Mouse (Mus musculus) splenic B cell, adult 2 months (primary cell): ENCODE measurements around the gene Ankrd9.

Experiments used
- DNase-seq: peaks from one replicate; pipeline ENCODE4 v3.0.0-alpha.2; 2011; ENCODE audit warnings: low read depth, low spot score
- H3K27me3 ChIP-seq: 2 replicates; pipeline ENCODE4 v1.6.1; 2012; ENCODE audit warnings: mild to moderate bottlenecking, low read length, moderate library complexity, mixed read lengths; ENCODE audit not compliant: control insufficient read depth, poor library complexity, insufficient read depth, severe bottlenecking
- H3K36me3 ChIP-seq: 2 replicates; pipeline ENCODE4 v1.6.1; 2012; ENCODE audit warnings: mild to moderate bottlenecking, low read length, moderate library complexity, mixed read lengths; ENCODE audit not compliant: control insufficient read depth, poor library complexity, insufficient read depth, severe bottlenecking

The Ankrd9 gene

DNA sequence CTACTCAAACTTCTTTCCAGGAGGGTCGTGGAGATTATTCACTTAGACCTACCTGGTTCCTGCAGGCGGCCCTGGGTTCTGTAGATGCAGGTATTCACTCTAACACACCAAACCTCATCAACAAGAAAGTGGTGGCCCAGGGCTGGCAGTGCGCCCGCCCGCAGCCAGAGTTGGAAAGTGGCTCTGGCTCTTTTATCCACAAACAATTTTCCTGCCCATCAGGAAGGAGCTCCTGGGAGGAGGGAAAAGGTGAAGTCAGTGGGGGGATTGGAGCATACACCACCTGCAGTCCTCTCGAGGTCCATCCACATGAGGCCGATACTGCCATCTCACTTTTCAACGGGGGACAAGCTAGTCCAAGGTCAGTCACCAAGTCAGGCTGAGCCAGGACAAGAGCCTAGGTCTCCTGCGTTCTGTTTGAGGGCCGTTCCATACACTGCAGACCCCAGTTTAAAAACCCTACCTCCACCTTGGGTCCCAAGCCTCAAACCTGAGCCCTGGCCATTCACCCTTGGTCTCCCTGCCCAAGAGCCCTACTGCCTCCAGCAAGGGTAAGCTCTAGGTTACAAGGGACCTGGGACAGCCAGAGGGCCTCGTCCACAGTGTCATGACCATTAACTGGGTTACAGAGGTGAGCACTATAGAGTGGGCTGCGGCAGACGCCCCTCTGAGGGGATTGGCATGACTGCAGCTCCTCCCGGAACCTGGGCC lies 789 bp downstream of the Ankrd9 start:
- no peaks in the 10 kb centered on the region for H3K27me3 ChIP-seq
- no peaks in the 10 kb centered on the region; the same call in 1 of the 2 replicates for H3K36me3 ChIP-seq
- DNase-seq, result peak; percentile 17

DNA sequence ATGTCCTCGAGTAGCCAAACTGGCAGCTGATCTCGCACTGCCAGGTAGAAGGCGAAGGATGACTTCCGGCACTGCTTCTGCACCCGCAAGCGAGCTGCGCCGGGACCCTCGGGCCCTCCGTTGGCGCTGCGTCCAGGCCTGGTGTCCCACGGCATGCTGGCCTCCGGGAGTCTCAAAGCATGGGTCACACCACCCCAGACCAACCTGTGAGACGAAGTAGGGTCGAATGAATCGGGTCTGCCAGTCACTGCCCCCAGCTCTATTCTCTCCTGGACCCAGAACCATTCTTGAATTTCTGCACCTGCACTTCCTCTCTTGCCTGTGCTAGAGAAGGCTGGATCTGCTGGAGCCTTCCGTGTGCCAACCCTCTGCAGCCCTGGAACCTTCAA lies 1.5 kb downstream of the Ankrd9 start:
- H3K36me3 ChIP-seq, result no peaks in the 10 kb centered on the region; the same call in 1 of the 2 replicates
- DNase-seq, result no peak
- no peaks in the 10 kb centered on the region for H3K27me3 ChIP-seq

DNA sequence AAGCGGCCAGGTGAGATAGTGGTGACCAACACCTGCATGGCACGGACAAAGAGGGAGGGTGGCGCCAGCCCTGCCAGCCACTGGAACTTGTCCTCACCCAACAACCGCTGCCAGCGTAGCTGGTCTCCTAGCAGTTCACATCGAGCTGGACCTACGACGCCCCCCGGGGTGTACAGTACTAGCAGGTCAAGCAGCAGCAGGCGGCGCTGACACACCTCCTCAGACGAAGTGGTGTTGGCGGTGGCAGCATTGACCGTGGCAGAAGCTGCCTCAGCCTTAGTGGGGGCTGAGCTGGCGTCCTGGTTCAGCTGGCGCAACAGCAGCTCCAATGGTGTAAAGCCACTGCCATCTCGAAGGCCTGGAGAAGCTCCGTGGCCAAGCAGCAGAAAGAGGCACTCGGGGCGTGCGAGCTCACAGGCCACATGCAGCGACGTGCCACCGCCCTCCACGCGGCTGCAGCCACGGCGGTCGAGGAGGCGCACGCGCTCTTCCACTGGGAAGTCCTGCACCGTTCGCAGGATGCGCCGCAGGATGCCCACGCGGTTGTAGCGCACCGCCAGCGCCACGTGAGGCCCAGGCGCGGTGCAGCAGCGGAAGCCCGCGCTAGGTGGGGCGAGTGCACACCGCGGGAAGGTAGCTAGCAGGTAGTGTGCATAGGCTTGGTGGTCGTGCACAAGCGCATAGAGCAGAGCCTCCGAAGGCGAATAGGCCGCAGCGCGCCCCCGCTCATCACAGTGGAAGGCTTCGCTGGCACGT lies 2.1 kb downstream of the Ankrd9 start:
- Histone ChIP-seq H3K27me3 (no peaks in the 10 kb centered on the region), H3K36me3 (no peaks in the 10 kb centered on the region; the same call in 1 of the 2 replicates)
- DNase-seq, result no peak

DNA sequence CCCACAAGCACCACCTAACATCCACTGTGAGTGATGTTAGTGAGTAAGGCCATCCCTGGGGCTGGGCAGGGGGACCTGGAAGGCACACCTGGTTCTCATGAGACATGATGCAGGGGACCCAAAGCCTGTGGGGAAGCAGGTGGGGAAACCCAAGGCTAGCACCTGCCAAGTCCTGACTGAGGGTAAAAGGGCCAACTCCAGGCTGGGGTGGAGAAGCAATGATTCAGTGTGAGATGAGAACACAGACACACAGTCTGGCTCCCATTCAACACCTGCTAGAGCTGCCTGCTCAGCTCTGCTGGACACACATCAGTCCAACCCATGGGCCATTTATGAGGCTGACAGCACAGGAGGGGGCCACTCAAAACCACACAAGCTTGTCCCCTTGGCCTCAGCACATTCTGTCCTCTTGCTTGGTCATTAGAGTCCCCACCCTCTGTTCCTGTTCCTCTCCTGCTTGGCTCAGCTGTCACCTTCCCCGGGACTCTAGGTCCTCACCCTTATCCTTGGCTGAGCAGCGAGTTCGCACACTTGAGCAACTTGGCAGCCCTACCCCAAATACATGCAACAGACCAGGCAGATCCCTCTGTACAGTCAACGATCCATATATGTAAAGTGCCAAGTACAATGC lies 2.9 kb downstream of the Ankrd9 start:
- Histone ChIP-seq H3K27me3 (no peaks in the 10 kb centered on the region), H3K36me3 (no peaks in the 10 kb centered on the region; the same call in 1 of the 2 replicates)
- DNase-seq, result no peak

DNA sequence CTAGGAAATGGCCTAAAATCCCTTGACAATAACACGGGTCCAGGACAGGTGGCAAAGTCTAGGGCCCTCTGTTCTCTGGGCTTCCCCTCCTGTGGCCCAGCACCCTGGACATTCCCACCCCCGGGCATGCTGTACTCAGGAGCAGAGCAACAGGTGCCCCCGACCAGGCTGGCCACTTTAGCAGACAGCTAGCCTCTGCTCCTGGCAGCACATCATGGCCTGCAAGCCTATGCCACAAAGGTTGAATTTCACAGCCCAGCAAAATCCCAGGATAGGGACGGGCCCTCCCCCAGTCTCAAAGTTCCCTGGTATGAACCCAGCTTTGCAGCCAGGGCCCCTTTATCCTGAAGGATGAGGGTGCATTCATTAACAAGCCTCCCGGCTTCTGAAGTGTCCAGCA lies 3.5 kb downstream of the Ankrd9 start:
- Histone ChIP-seq H3K36me3 (no peaks in the 10 kb centered on the region; the same call in 1 of the 2 replicates), H3K27me3 (no peaks in the 10 kb centered on the region)
- DNase-seq, result no peak

DNA sequence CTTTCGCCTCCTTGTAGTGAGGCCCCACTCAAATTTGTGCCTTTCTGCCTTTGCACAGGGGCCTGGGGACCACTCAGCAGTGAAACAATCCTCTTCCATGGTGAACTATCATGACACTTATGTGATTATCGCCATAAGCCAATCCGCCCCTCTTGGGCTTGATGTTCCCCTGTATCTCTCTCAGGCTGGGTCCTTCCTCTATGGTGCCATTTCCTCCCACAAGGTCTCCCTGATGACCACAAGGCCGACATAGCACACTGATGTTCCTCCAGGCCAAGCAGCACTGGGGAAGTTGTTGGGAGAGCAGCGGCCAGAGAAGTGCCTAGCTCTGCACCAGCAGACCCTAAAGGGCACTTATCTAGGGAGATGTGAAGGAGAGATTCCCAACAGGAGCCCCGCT lies 4.1 kb downstream of the Ankrd9 start:
- Histone ChIP-seq H3K27me3 (no peaks in the 10 kb centered on the region), H3K36me3 (no peaks in the 10 kb centered on the region; the same call in 1 of the 2 replicates)
- no peak for DNase-seq

DNA sequence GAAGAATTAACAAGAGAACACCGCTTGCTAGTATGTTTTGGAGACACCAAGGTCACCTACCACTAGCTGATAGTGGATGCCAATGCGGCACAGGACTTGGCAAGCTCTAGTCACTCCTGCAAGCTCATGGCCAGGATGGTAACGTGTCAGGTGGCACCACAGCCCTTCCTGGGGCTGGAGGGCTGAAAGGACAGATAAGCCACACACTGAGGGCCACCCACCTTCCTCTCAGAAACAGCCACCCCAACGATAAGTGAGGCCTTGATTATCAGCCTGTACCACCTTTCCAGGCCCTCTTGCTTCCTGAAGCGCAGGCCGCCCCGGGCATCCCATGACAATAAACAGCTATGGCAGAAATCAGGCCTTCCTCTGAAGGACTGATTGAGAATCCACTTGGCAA lies 4.5 kb downstream of the Ankrd9 start:
- no peaks in the 10 kb centered on the region; the same call in 1 of the 2 replicates for H3K36me3 ChIP-seq
- DNase-seq, result no peak
- no peaks in the 10 kb centered on the region for H3K27me3 ChIP-seq

DNA sequence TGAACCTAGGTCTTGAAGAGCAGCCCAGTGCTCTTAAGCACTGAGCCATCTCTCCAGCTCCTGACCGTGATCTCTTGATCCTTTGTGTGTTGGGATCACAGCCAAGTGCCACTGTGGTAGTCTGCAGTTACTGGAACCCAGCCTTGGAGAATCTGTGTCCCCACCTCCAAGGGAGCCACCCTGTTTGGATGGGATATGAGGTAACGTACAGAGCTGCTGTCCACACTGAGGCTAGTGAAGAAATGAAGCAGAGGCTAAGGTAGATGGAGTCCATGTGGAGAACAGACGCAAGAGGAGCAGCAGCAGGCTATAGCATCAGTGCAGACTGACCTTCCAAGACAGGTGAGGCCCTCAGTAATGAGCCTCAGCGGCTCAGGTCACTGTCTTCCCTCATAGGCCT lies 5.0 kb downstream of the Ankrd9 start:
- Histone ChIP-seq H3K36me3 (no peaks in the 10 kb centered on the region; the same call in 1 of the 2 replicates), H3K27me3 (no peaks in the 10 kb centered on the region)
- DNase-seq, result no peak

DNA sequence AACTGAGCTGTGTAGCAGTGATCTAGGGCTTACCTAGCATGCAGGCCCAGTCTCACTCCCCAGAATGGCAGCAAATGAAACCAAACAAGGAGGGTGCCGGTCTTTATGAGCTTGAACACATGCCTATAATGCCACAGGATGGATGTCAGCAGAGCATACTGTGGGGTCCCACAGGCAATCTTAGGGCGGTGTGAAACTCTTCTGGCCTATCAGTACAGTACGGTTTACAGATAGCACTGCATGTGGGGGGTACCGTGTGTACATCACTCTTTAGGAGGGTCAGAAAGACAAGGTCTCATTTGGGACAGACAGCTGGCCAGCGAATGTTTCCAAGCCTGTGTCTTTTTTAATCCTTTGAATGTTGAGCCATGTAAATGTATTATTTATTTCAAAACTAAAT lies 6.9 kb downstream of the Ankrd9 start:
- H3K27me3 ChIP-seq, result no peaks in the 10 kb centered on the region
- no peaks in the 10 kb centered on the region; the same call in 1 of the 2 replicates for H3K36me3 ChIP-seq
- no peak for DNase-seq

DNA sequence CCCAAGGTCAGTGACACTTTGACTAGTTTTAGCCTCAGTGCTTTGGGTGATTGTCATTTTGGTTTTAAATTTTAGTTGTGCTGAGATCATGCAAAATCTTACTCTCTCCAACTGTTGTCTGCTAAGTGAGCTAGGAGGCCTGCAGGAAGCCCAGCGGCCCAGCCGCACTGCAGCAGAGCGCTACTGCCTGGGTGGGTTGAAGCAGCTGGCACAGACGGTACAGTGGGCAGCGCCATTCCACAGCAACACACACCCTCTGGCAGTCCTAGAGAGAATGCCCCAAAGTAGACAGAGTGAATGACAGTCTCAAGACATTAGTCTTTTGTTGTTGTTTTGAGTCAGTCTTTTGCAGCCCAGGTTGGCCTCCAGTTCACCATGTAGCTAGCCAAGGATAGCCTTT lies 8.4 kb downstream of the Ankrd9 start:
- no peak for DNase-seq
- no peaks in the 10 kb centered on the region for H3K36me3 ChIP-seq

DNA sequence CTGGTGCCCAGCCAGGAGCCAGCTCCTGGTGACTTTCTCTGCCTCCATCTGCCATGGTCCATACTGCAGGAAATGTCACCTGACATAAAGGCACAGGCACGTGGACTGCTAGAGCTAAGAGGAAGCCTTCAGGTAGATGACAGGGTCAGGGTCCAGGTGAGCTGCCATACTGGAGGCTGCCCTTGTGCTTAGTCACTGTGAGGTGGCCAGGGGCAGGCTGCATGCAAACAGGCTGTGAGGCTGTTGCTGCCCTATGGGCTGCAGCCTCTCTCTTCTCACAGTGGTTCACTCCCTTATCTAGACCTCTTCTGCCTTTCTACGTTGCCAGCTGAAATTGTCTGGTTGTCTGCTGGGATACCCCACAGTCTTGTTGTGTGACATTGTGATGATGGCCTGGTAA lies 11.7 kb downstream of the Ankrd9 start:
- Histone ChIP-seq H3K27me3 (no peaks in the 10 kb centered on the region), H3K36me3 (no peaks in the 10 kb centered on the region)
- no peak for DNase-seq

More for the DNA sequence above, 8.4 kb downstream of the Ankrd9 start:
- H3K27me3 ChIP-seq, result no peaks in the 10 kb centered on the region

DNA sequence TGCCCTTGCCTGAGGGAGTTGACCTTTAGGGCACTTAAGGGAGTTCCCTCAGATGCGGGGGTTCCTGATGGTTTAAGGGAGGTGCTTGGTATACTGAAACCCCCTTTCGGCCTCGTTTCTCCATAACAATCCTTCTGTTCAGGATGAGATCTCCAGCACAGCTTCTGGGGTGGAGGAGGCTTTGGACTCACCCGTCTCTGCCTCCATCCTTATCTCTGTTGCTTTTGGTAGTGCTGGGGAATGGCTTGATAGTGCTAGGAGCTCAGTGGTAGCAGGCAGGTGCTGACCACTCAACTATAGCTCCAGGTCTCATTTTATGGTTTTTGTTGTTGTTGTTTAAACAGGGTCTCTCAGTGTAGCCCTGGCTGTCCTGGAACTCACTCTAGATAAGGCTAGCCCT lies 12.8 kb downstream of the Ankrd9 start:
- no peak for DNase-seq

DNA sequence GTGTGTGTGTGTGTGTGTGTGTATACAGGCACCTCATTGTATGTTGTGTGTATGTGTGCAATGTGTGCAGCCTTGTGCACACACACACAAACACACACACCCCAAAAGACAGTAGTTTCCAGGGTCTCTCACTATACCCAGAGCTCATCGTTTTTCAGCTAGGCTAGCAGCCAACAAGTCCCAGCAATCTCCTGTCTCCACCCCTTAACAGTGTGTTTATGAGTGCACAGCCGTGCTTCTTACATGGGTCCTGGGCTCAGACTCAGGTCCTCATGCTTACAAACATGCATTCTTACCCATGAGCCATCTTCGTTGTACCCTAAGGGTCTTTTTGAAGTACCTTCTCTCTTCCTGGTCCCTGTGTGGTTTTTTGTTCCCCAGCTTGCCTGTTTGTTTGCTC lies 13.3 kb downstream of the Ankrd9 start:
- no peaks in the 10 kb centered on the region for H3K36me3 ChIP-seq
- no peaks in the 10 kb centered on the region for H3K27me3 ChIP-seq
- DNase-seq, result no peak

More for the DNA sequence above, 12.8 kb downstream of the Ankrd9 start:
- Histone ChIP-seq H3K27me3 (no peaks in the 10 kb centered on the region), H3K36me3 (no peaks in the 10 kb centered on the region)

DNA sequence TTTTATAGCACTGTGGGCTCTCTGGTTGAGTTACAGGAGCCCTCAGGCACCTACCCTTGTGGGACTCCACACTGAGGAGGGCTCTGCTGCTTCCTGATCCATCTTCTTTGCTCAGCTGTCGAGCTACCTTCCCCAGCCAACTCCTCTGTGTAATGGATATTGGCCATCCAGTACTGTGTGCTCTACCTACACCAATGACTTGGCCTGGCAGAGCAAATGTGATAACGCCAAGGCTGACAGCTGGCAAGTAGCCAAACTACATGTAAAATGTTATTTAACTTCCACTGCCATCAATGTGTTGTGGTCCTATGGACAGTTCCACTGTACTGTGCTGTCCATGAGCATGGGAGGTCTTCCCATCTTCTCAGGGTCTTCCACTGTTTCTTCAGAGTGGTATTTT lies 16.9 kb downstream of the Ankrd9 start:
- no peaks in the 10 kb centered on the region for H3K36me3 ChIP-seq
- no peaks in the 10 kb centered on the region for H3K27me3 ChIP-seq
- DNase-seq, result no peak

DNA sequence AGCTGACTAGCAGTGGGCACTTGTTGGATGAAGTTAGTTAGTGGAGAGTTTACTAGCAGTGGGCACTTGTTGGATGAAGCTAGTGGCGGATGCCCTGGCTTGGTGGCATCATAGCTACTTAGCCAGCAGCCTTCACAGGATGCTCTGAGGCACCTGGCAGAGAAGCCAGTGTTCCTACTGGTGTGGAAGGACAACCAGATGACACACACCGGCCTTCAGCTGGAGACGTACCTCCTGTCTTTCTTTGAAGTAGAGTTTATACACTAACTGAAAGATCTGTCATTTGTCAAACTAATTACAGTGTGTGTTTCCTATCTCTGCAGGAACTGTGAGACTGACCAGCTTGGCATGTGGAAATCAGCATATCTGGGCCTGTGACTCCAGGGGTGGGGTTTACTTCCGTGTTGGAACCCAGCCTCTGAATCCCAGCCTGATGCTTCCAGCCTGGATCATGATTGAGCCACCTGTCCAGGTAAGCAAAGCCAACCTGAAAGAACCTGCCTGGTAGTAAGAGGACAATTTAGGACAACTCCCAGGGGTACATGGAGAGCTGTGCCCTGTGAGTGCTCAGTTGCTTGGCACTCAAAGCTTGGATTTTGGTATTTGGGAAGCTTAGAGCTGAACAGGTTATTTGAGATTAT lies 24.4 kb downstream of the Ankrd9 start:
- H3K27me3 ChIP-seq, result no peaks in the 10 kb centered on the region
- DNase-seq, result no peak
- H3K36me3 ChIP-seq, result no peaks in the 10 kb centered on the region
